Mouse (Mus musculus): ENCODE data around the gene Gm26661. TPM values are rescaled to one million over a fixed set of nuclear protein-coding genes. Genes with fewer than 3 reads are reported as not detected.

Gene Gm26661
- polyA plus RNA-seq, 1 experiment from 2014 or later = not detected

GRCm38 (mm10) chr14:7786073-7786472 is 5.3 kb upstream of the Gm26661 start:
- no peak overlapping the region for H3K4me3 ChIP-seq (ENCODE audit: low read depth, low read length)
- no peak for ATAC-seq
- TF ChIP-seq CTCF (IDR thresholded peaks at IDR 0.05; ENCODE audit: low read depth) = no peak
- no peak overlapping the region for H3K27ac ChIP-seq (ENCODE audit: low read depth, low read length)
- no peaks in the 10 kb centered on the region for H3K36me3 ChIP-seq (ENCODE audit: control insufficient read depth, insufficient read depth)
- WGBS = 31% methylated on average over 13 of the region's 13 CpGs
- no peaks in the 10 kb centered on the region for H3K27me3 ChIP-seq (replicated peaks; ENCODE audit: control insufficient read depth, insufficient read depth, low read length)
- H3K4me2 ChIP-seq (replicated peaks; ENCODE audit: low read depth) = no peak overlapping the region
- H3K4me1 ChIP-seq (replicated peaks; ENCODE audit: control insufficient read depth, insufficient read depth, low read length) = no peaks in the 10 kb centered on the region
- H3K9me3 ChIP-seq (ENCODE audit: control insufficient read depth) = no peaks in the 10 kb centered on the region
- H3K9ac ChIP-seq (ENCODE audit: low read depth, low read length) = no peak overlapping the region

- WGBS = 80% methylated on average over 7 of the region's 7 CpGs
- H3K4me3 ChIP-seq (ENCODE audit: low read depth, low read length) = no peak overlapping the region
- TF ChIP-seq CTCF (IDR thresholded peaks at IDR 0.05; ENCODE audit: low read depth) = no peak
- no peaks in the 10 kb centered on the region for H3K36me3 ChIP-seq (ENCODE audit: control insufficient read depth, insufficient read depth)
- H3K4me1 ChIP-seq (replicated peaks; ENCODE audit: control insufficient read depth, insufficient read depth, low read length) = no peaks in the 10 kb centered on the region
- no peak overlapping the region for H3K4me2 ChIP-seq (replicated peaks; ENCODE audit: low read depth)
- ATAC-seq = no peak
- no peaks in the 10 kb centered on the region for H3K27me3 ChIP-seq (replicated peaks; ENCODE audit: control insufficient read depth, insufficient read depth, low read length)
- H3K9ac ChIP-seq (ENCODE audit: low read depth, low read length) = no peak overlapping the region
- H3K9me3 ChIP-seq (ENCODE audit: control insufficient read depth) = no peaks in the 10 kb centered on the region
- no peak overlapping the region for H3K27ac ChIP-seq (ENCODE audit: low read depth, low read length)
Observed at GRCm38 (mm10) chr14:7789266-7790030, 1.9 kb upstream of the Gm26661 start.

- H3K9ac ChIP-seq (ENCODE audit: low read depth, low read length) = no peak overlapping the region
- H3K27me3 ChIP-seq (replicated peaks; ENCODE audit: control insufficient read depth, insufficient read depth, low read length) = no peaks in the 10 kb centered on the region
- H3K27ac ChIP-seq (ENCODE audit: low read depth, low read length) = no peak overlapping the region
- 13% methylated on average over 19 of the region's 19 CpGs for WGBS
- no peak for TF ChIP-seq CTCF (IDR thresholded peaks at IDR 0.05; ENCODE audit: low read depth)
- no peaks in the 10 kb centered on the region for H3K9me3 ChIP-seq (ENCODE audit: control insufficient read depth)
- H3K4me3 ChIP-seq (ENCODE audit: low read depth, low read length) = peak overlapping the region; percentile 32
- H3K36me3 ChIP-seq (ENCODE audit: control insufficient read depth, insufficient read depth) = no peaks in the 10 kb centered on the region
- peak overlapping the region; percentile 63 for H3K4me2 ChIP-seq (replicated peaks; ENCODE audit: low read depth)
- no peaks in the 10 kb centered on the region for H3K4me1 ChIP-seq (replicated peaks; ENCODE audit: control insufficient read depth, insufficient read depth, low read length)
- no peak for ATAC-seq
Observed at GRCm38 (mm10) chr14:7791061-7791531, 291 bp upstream of the Gm26661 start.

- WGBS = 63% methylated on average over 4 of the region's 4 CpGs
- H3K4me3 ChIP-seq (ENCODE audit: low read depth, low read length) = no peak overlapping the region
- ATAC-seq = no peak
Observed at GRCm38 (mm10) chr14:7795961-7796360, 4.6 kb downstream of the Gm26661 start.

GRCm38 (mm10) chr14:7800611-7801010 is 9.2 kb downstream of the Gm26661 start:
- Histone ChIP-seq H3K9ac (ENCODE audit: low read depth, low read length) (no peak overlapping the region), H3K27ac (ENCODE audit: low read depth, low read length) (no peak overlapping the region), H3K36me3 (ENCODE audit: control insufficient read depth, insufficient read depth) (no peaks in the 10 kb centered on the region), H3K9me3 (ENCODE audit: control insufficient read depth) (no peaks in the 10 kb centered on the region), H3K4me1 (replicated peaks; ENCODE audit: control insufficient read depth, insufficient read depth, low read length) (no peaks in the 10 kb centered on the region), H3K4me2 (replicated peaks; ENCODE audit: low read depth) (no peak overlapping the region), H3K27me3 (replicated peaks; ENCODE audit: control insufficient read depth, insufficient read depth, low read length) (no peaks in the 10 kb centered on the region), H3K4me3 (ENCODE audit: low read depth, low read length) (no peak overlapping the region)
- ATAC-seq = no peak
- TF ChIP-seq CTCF (IDR thresholded peaks at IDR 0.05; ENCODE audit: low read depth) = peak; percentile 13; the same call in 1 of the 2 replicates

More at GRCm38 (mm10) chr14:7795961-7796360, 4.6 kb downstream of the Gm26661 start:
- no peak for TF ChIP-seq CTCF (IDR thresholded peaks at IDR 0.05; ENCODE audit: low read depth)
- Histone ChIP-seq H3K9me3 (ENCODE audit: control insufficient read depth) (no peaks in the 10 kb centered on the region), H3K27me3 (replicated peaks; ENCODE audit: control insufficient read depth, insufficient read depth, low read length) (no peaks in the 10 kb centered on the region), H3K36me3 (ENCODE audit: control insufficient read depth, insufficient read depth) (no peaks in the 10 kb centered on the region), H3K4me2 (replicated peaks; ENCODE audit: low read depth) (no peak overlapping the region), H3K27ac (ENCODE audit: low read depth, low read length) (no peak overlapping the region), H3K9ac (ENCODE audit: low read depth, low read length) (no peak overlapping the region), H3K4me1 (replicated peaks; ENCODE audit: control insufficient read depth, insufficient read depth, low read length) (no peaks in the 10 kb centered on the region)

GRCm38 (mm10) chr14:7801831-7802230 is 10.4 kb downstream of the Gm26661 start:
- 8% methylated on average over 4 of the region's 4 CpGs for WGBS
- TF ChIP-seq CTCF (IDR thresholded peaks at IDR 0.05; ENCODE audit: low read depth) = peak; percentile 75
- no peaks in the 10 kb centered on the region for H3K27me3 ChIP-seq (replicated peaks; ENCODE audit: control insufficient read depth, insufficient read depth, low read length)

More at GRCm38 (mm10) chr14:7801831-7802230, 10.4 kb downstream of the Gm26661 start:
- H3K9me3 ChIP-seq (ENCODE audit: control insufficient read depth) = no peaks in the 10 kb centered on the region
- no peak for ATAC-seq
- no peak overlapping the region for H3K4me2 ChIP-seq (replicated peaks; ENCODE audit: low read depth)
- H3K4me1 ChIP-seq (replicated peaks; ENCODE audit: control insufficient read depth, insufficient read depth, low read length) = no peaks in the 10 kb centered on the region
- no peaks in the 10 kb centered on the region for H3K36me3 ChIP-seq (ENCODE audit: control insufficient read depth, insufficient read depth)
- no peak overlapping the region for H3K27ac ChIP-seq (ENCODE audit: low read depth, low read length)
- no peak overlapping the region for H3K9ac ChIP-seq (ENCODE audit: low read depth, low read length)
- H3K4me3 ChIP-seq (ENCODE audit: low read depth, low read length) = no peak overlapping the region
